Mouse (Mus musculus) liver, postnatal 0 days (tissue): ENCODE measurements around the gene Lrrc1.

Source experiments
- CTCF ChIP-seq: sonication (generic); IDR thresholded peaks from 2 replicates; pipeline ENCODE4 v1.5.1; 2016; ENCODE audit warnings: antibody characterized with exemption, low read depth
- EP300 ChIP-seq: IDR thresholded peaks from 2 replicates; pipeline ENCODE4 v1.6.1; 2016; ENCODE audit warnings: antibody characterized with exemption, low read depth, mild to moderate bottlenecking

DNA sequence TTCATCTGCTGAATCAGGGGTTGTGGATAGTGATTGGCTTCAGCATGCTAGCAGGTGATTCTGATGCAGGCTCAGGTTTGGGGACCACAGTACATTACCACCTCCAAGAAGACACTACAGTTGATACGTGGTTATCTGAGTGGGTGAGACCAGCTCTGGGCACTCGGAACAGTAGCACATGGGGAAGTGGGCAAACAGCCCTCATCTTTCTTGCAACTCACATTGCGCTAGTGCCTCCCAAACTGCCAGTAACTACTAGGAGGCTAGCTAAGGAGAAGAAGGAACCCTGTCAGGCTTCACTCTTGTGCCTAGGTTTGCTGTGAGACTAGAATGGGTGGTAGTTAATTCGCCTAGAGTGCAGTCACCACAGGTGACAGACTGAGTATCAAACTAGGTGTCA lies 119.1 kb downstream of the Lrrc1 start:
- TF ChIP-seq CTCF (no peak), EP300 (no peak)
